Mouse (Mus musculus) limb, embryonic 11.5 days (tissue): ENCODE data around the gene Dtx1. TPM values are rescaled to one million over a fixed set of nuclear protein-coding genes. Genes with fewer than 3 reads are reported as not detected.

ENCODE experiments used
- ATAC-seq: fragments of 200-750 bp; cut with Nextera tagmentation; 2 replicates; pipeline ENCODE4 v1.8.0; 2017; ENCODE audit warnings: low read depth; ENCODE audit not compliant: insufficient number of reproducible peaks, low FRiP score, low TSS enrichment
- DNase-seq: peaks from one replicate; pipeline ENCODE4 v3.0.0-alpha.2; 2015; ENCODE audit warnings: low spot score
- H3K27ac ChIP-seq: fragments of 300-500 bp; sonication (generic); replicated peaks from 2 replicates; pipeline ENCODE4 v1.5.1; 2014; ENCODE audit warnings: low read depth, mild to moderate bottlenecking, low read length
- H3K27me3 ChIP-seq: fragments of 300-500 bp; sonication (generic); 2 replicates; pipeline ENCODE4 v1.6.1; 2014; ENCODE audit warnings: mild to moderate bottlenecking, low read length, mixed read lengths; ENCODE audit not compliant: control insufficient read depth, insufficient read depth
- H3K36me3 ChIP-seq: fragments of 300-500 bp; sonication (generic); 2 replicates; pipeline ENCODE4 v1.6.1; 2014; ENCODE audit warnings: mild to moderate bottlenecking, low read length, moderate library complexity, mixed read lengths; ENCODE audit not compliant: control insufficient read depth, insufficient read depth
- H3K4me1 ChIP-seq: fragments of 300-500 bp; sonication (generic); 2 replicates; pipeline ENCODE4 v1.6.1; 2014; ENCODE audit warnings: low read length, mixed read lengths; ENCODE audit not compliant: control insufficient read depth, insufficient read depth
- H3K4me2 ChIP-seq: fragments of 300-500 bp; sonication (generic); 2 replicates; pipeline ENCODE4 v1.6.1; 2014; ENCODE audit warnings: low read depth, mild to moderate bottlenecking, moderate library complexity; ENCODE audit not compliant: severe bottlenecking
- H3K4me3 ChIP-seq: fragments of 300-500 bp; sonication (generic); 2 replicates; pipeline ENCODE4 v1.5.1; 2014; ENCODE audit warnings: low read depth, low read length
- H3K9ac ChIP-seq: fragments of 300-500 bp; sonication (generic); 2 replicates; pipeline ENCODE4 v1.6.1; 2014; ENCODE audit warnings: mild to moderate bottlenecking, low read length
- H3K9me3 ChIP-seq: fragments of 300-500 bp; sonication (generic); 2 replicates; pipeline ENCODE4 v1.6.1; 2016; ENCODE audit warnings: low read length; ENCODE audit not compliant: control insufficient read depth
- WGBS: fragments of 180-500 bp; shearing (Covaris S2); extraction: QIAGEN DNeasy Blood & Tissue Kit; methylation state at CpG from one replicate; pipeline ENCODE4 v1.1.7; 2014; 5-methylcytosine and 5-hydroxymethylcytosine counted together
- polyA plus RNA-seq: library from polyadenylated mRNA; unstranded; fragments of >200 nt; fragmentation: Nextera tagmentation; extraction: Ambion mirVana; gene quantifications from 2 replicates; pipeline ENCODE4 v1.2.1, GENCODE M21; 2014

Dtx1 gene
- polyA plus RNA-seq, 1 experiment from 2014 or later, result 3.0 TPM

DNA sequence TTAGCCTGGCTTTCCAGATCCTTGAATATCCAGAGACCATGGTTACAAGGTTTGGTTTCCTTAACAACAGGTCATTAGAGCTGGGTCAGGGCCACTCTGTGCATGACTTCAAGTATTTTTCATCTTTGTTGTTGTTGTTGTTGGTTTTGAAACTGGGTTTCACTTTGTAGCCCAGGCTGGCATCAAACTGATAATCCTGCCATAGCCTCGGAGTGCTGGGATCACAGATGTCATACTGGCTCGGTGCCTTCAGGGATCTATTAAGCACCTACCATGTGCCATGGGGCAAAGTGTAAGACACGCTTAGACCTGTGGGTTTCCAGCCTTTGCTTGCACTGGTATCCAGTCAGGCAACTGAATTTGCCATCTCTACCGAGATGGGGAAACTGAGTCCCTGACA lies 9.3 kb downstream of the Dtx1 start:
- Histone ChIP-seq H3K36me3 (no peaks in the 10 kb centered on the region), H3K9ac (no peak overlapping the region), H3K9me3 (no peaks in the 10 kb centered on the region), H3K27me3 (peaks cover 13% of the 10 kb centered on the region; the same call in 1 of the 2 replicates), H3K4me1 (peaks cover 4% of the 10 kb centered on the region; the same call in 1 of the 2 replicates), H3K4me3 (no peak overlapping the region), H3K27ac (no peak overlapping the region), H3K4me2 (no peak overlapping the region)
- 78% methylated on average over 4 of the region's 4 CpGs for WGBS
- DNase-seq (no peak), ATAC-seq (no peak)

GRCm38 (mm10) chr5:120700996-120701790 lies 10.5 kb downstream of the Dtx1 start:
- H3K4me3 ChIP-seq, result no peak overlapping the region
- no peak for DNase-seq
- no peak overlapping the region for H3K4me2 ChIP-seq
- no peaks in the 10 kb centered on the region for H3K4me1 ChIP-seq
- no peak overlapping the region for H3K27ac ChIP-seq
- H3K9ac ChIP-seq, result no peak overlapping the region
- WGBS, result 62% methylated on average over 11 of the region's 11 CpGs
- H3K27me3 ChIP-seq, result peaks cover 19% of the 10 kb centered on the region
- no peak for ATAC-seq
- no peaks in the 10 kb centered on the region for H3K9me3 ChIP-seq
- no peaks in the 10 kb centered on the region for H3K36me3 ChIP-seq

GRCm38 (mm10) chr5:120698801-120699391 lies 12.8 kb downstream of the Dtx1 start:
- no peak for DNase-seq
- ATAC-seq, result no peak
- WGBS, result 43% methylated on average over 16 of the region's 16 CpGs
- no peak overlapping the region for H3K4me3 ChIP-seq
- H3K27ac ChIP-seq, result no peak overlapping the region
- H3K4me1 ChIP-seq, result peaks cover 4% of the 10 kb centered on the region; the same call in 1 of the 2 replicates
- H3K36me3 ChIP-seq, result no peaks in the 10 kb centered on the region
- H3K9me3 ChIP-seq, result no peaks in the 10 kb centered on the region; the same call in 1 of the 2 replicates
- H3K4me2 ChIP-seq, result no peak overlapping the region
- H3K27me3 ChIP-seq, result peaks cover 42% of the 10 kb centered on the region
- no peak overlapping the region for H3K9ac ChIP-seq

DNA sequence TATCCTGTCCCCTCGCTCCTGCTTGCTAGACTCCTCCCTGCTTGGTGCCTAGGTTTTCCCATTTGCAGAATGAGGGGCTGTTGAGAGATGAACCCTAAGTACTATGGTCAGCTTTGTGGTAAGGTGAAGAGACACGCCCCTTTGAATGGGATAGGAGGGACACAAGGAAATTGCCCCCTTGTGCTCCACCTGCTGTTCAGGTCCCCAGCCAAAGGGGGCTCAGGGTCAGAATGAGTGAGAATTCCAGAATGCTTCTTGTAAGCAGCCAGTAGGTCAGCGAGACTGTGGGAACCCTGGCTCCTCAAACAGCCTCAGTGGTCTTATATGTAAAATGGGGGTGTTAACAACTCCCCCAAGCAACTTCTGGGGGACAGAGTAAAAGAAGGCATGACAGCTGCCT lies 13.5 kb downstream of the Dtx1 start:
- Histone ChIP-seq H3K9ac (no peak overlapping the region), H3K4me2 (no peak overlapping the region), H3K27me3 (peaks cover 49% of the 10 kb centered on the region), H3K9me3 (no peaks in the 10 kb centered on the region; the same call in 1 of the 2 replicates), H3K27ac (no peak overlapping the region), H3K4me1 (peaks cover 4% of the 10 kb centered on the region; the same call in 1 of the 2 replicates), H3K4me3 (no peak overlapping the region), H3K36me3 (no peaks in the 10 kb centered on the region)
- DNase-seq, result no peak
- 61% methylated on average over 3 of the region's 3 CpGs for WGBS
- no peak for ATAC-seq

DNA sequence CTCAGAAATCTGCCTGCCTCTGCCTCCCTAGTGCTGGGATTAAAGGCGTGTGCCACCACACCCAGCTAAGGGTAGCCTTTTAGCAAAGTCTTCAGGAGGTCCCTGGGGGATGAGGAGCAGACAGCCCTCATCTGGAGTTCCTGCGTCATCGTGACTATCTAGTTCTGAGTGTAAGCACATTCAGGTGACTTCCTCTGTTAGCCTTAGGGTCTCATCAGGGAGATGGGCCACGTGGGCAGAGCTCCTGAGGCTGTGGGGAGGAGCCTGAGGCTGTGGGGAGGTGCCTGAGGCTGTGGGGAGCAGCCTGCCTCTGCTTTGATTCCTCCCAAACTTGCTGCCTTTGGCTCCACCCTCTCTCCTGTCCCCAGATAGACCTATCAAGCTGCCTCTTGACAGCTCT lies 14.9 kb downstream of the Dtx1 start:
- H3K27me3 ChIP-seq, result peaks cover 61% of the 10 kb centered on the region
- peaks cover 4% of the 10 kb centered on the region; the same call in 1 of the 2 replicates for H3K4me1 ChIP-seq

GRCm38 (mm10) chr5:120696057-120696743 lies 15.5 kb downstream of the Dtx1 start:
- DNase-seq, result no peak
- no peak overlapping the region for H3K27ac ChIP-seq
- H3K4me3 ChIP-seq, result no peak overlapping the region
- H3K9me3 ChIP-seq, result no peaks in the 10 kb centered on the region; the same call in 1 of the 2 replicates
- H3K4me2 ChIP-seq, result no peak overlapping the region
- peaks cover 61% of the 10 kb centered on the region for H3K27me3 ChIP-seq
- no peaks in the 10 kb centered on the region for H3K36me3 ChIP-seq
- WGBS, result 73% methylated on average over 16 of the region's 16 CpGs
- H3K4me1 ChIP-seq, result peaks cover 4% of the 10 kb centered on the region; the same call in 1 of the 2 replicates
- no peak overlapping the region for H3K9ac ChIP-seq
- no peak for ATAC-seq

More for the DNA sequence above, 14.9 kb downstream of the Dtx1 start:
- Histone ChIP-seq H3K4me3 (no peak overlapping the region), H3K27ac (no peak overlapping the region), H3K36me3 (no peaks in the 10 kb centered on the region), H3K4me2 (no peak overlapping the region), H3K9me3 (no peaks in the 10 kb centered on the region; the same call in 1 of the 2 replicates), H3K9ac (no peak overlapping the region)
- DNase-seq, result no peak
- ATAC-seq, result no peak
- 55% methylated on average over 4 of the region's 4 CpGs for WGBS

GRCm38 (mm10) chr5:120694695-120695074 lies 17.0 kb downstream of the Dtx1 start:
- DNase-seq (peak; percentile 47), ATAC-seq (no peak)
- H3K36me3 ChIP-seq, result no peaks in the 10 kb centered on the region
- H3K9me3 ChIP-seq, result no peaks in the 10 kb centered on the region; the same call in 1 of the 2 replicates
- H3K9ac ChIP-seq, result 0 out of 2 replicates have a peak overlapping the region, but pooled peaks have one; percentile 2
- peaks cover 57% of the 10 kb centered on the region for H3K27me3 ChIP-seq
- no peak overlapping the region for H3K27ac ChIP-seq
- H3K4me3 ChIP-seq, result peak overlapping the region; percentile 16
- peaks cover 4% of the 10 kb centered on the region; the same call in 1 of the 2 replicates for H3K4me1 ChIP-seq
- WGBS, result 4% methylated on average over 36 of the region's 41 CpGs
- peak overlapping the region; percentile 34 for H3K4me2 ChIP-seq
